Mouse (Mus musculus) heart, embryonic 12.5 days (tissue): ENCODE data around the gene Xlr4c. TPM values are rescaled to one million over a fixed set of nuclear protein-coding genes. Genes with fewer than 3 reads are reported as not detected.

ENCODE experiments used
- polyA plus RNA-seq: library from polyadenylated mRNA; unstranded; fragments of >200 nt; fragmentation: Nextera tagmentation; extraction: Ambion mirVana; gene quantifications from 2 replicates; pipeline ENCODE4 v1.2.1, GENCODE M21; 2016

Gene Xlr4c
- polyA plus RNA-seq, 1 experiment from 2014 or later, result 0.36 TPM

Other genes with a start within 250 kb of the Xlr4c start
- gene Pnma5, start 206.0 kb downstream of the Xlr4c start, polyA plus RNA-seq, result 0.08 TPM in 1 of 2 replicates, not detected in the other
- gene Pnma3, start 178.3 kb downstream of the Xlr4c start, polyA plus RNA-seq, result 0.09 TPM in 1 of 2 replicates, not detected in the other
- 1.00 and 1.6 TPM in 2 replicates for gene Xlr4a, start 160.7 kb downstream of the Xlr4c start, polyA plus RNA-seq
- gene Xlr3a, start 146.0 kb downstream of the Xlr4c start, polyA plus RNA-seq, result 1.9 and 2.2 TPM in 2 replicates
- not detected in 2 replicates for gene Gm14685, start 126.1 kb downstream of the Xlr4c start, polyA plus RNA-seq
- not detected in 2 replicates for gene Xlr5b, start 94.3 kb downstream of the Xlr4c start, polyA plus RNA-seq
- not detected in 2 replicates for gene DXBay18, start 93.7 kb downstream of the Xlr4c start, polyA plus RNA-seq
- gene Spin2d, start 66.1 kb downstream of the Xlr4c start, polyA plus RNA-seq, result not detected in 2 replicates
- gene Xlr3b, start 50.9 kb downstream of the Xlr4c start, polyA plus RNA-seq, result 7.3 and 7.6 TPM in 2 replicates
- 0.96 and 1.2 TPM in 2 replicates for gene Xlr4b, start 28.8 kb downstream of the Xlr4c start, polyA plus RNA-seq
- gene F8a, start 14.8 kb downstream of the Xlr4c start, polyA plus RNA-seq, result 10.9 and 11.1 TPM in 2 replicates
- gene Xlr3c, start 22.3 kb upstream of the Xlr4c start, polyA plus RNA-seq, result not detected in 2 replicates
- not detected in 2 replicates for gene Xlr5a, start 49.8 kb upstream of the Xlr4c start, polyA plus RNA-seq
- not detected in 2 replicates for gene Xlr5c, start 49.8 kb upstream of the Xlr4c start, polyA plus RNA-seq
- not detected in 2 replicates for gene Gm45015, start 93.7 kb upstream of the Xlr4c start, polyA plus RNA-seq
- 14.3 and 17.5 TPM in 2 replicates for gene Zfp275, start 99.5 kb upstream of the Xlr4c start, polyA plus RNA-seq
- gene Gm18336, start 155.6 kb upstream of the Xlr4c start, polyA plus RNA-seq, result not detected in 2 replicates
- not detected in 2 replicates for gene Zfp92, start 168.0 kb upstream of the Xlr4c start, polyA plus RNA-seq
- gene Trex2, start 192.2 kb upstream of the Xlr4c start, polyA plus RNA-seq, result not detected in 2 replicates
- 61.4 and 63.0 TPM in 2 replicates for gene Haus7, start 215.9 kb upstream of the Xlr4c start, polyA plus RNA-seq
- gene Bgn, start 240.5 kb upstream of the Xlr4c start, polyA plus RNA-seq, result 71.9 and 72.9 TPM in 2 replicates